Mouse (Mus musculus) liver (tissue): ENCODE results near the gene Irf5.

Experiments used
- DNase-seq: peaks from one replicate; pipeline ENCODE4 v3.0.0-alpha.2; 2020; ENCODE audit warnings: mixed read lengths

Gene Irf5

GRCm38 (mm10) chr6:29526281-29527251 is at the start of gene Irf5:
Gene Irf5 (plus strand): TSS chr6:29526625.
- DNase-seq: peak; percentile 19

DNA sequence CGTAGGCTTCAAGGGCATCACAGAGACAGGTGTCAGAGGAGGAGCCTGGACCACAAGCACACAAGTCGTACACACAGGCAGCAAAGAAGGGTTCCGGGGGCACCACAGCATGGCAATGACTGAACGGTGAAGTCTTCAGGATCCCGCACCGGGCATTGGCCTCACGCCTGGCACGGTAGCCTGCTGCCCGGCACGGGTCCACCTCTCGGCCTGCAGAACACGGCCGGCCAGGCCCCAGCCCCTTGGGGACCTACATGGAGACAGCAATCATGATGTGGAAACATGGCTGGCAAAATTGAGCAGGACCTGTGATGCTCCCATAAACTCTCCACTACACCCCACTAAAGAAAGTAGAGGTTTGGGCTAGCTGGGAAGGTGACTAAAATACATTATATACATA is 43.7 kb upstream of the Irf5 start:
- no peak for DNase-seq

GRCm38 (mm10) chr6:29484716-29485559 is 41.5 kb upstream of the Irf5 start:
- DNase-seq: peak; percentile 78

DNA sequence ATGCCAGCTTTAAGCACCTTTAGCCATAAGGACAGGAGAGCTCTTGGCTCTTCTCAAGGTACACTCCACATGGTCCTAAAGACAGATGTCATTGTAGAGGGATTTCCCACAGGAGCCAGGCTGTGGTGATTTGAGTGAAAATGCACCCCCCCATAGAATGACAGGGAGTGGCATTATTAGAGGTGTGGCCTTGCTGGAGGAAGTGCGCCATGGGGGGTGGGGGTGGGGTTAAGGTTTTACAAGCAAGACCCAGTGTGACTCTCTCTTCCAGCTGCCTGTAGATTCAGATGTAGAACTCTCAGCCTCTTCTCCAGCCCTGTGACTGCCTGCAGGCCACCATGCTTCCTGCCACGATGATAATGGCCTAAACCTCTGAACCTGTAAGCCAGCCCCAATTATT is 40.5 kb upstream of the Irf5 start:
- DNase-seq: no peak

DNA sequence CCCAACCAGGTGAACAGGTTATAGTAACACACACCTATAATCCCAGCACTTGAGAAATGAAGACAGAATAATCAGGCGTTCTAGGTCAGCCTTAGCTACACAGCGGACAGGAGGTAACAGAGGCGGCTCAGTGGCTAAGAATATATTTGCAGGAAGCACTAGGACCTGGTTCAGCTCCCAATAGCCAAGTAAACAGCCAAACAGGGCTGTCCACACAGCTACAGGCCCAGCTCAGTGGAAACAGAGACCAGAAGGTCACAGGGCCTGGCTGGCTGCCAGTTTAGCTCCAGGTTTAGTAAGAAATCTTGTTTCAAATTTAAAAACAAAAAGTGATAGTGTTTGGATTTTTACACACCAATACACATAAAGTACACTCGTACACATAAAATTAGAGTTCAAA is 32.3 kb upstream of the Irf5 start:
- DNase-seq: peak; percentile 50

DNA sequence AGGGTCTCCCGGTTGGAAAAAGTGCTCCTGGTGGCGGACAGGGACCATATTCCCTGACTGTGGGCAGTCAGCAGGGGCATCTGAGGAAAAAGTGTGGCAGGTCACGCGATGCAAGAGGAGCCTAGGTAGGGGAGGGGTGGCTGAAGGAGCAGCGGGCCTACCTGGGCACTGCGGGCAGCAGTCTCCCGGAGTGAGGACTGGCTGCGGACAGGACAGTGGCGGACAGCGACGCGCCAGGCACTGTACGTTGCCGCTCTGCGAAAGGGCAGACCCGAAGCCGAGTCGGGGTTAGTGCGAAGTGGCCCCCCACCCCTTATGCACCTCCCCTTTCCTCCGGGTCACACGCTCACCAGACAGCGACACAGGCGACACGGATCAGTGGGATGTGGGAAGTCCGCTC is 30.2 kb upstream of the Irf5 start:
- no peak for DNase-seq

- no peak for DNase-seq
These were observed 28.6 kb upstream of the Irf5 start for GRCm38 (mm10) chr6:29497791-29498190.

- DNase-seq: peak; percentile 51
These were observed 26.2 kb upstream of the Irf5 start for GRCm38 (mm10) chr6:29500177-29500576.

GRCm38 (mm10) chr6:29500810-29501209 is 25.6 kb upstream of the Irf5 start:
- peak; percentile 27 for DNase-seq

DNA sequence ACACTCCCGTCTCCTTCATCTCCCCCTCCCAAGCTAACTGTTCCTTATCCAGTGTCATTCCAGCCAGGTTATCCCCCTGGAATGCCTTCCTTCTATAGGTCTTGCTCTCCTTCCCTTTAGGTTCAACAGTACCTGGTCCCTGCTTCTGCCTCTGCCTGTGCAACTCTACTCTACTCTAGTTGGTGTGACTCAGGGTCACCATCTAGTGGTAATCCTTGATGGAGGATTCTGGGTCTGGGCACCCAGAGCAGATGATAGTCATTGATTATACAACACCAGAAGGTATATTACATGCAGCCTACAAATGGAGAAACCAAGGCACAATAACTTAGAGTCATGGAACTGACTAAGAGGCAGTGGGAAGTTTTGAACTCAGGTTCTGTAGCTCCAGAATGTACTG is 24.8 kb upstream of the Irf5 start:
- no peak for DNase-seq

- no peak for DNase-seq
These were observed 20.9 kb upstream of the Irf5 start for GRCm38 (mm10) chr6:29505493-29505892.

- no peak for DNase-seq
These were observed 19.6 kb upstream of the Irf5 start for GRCm38 (mm10) chr6:29506834-29507233.

DNA sequence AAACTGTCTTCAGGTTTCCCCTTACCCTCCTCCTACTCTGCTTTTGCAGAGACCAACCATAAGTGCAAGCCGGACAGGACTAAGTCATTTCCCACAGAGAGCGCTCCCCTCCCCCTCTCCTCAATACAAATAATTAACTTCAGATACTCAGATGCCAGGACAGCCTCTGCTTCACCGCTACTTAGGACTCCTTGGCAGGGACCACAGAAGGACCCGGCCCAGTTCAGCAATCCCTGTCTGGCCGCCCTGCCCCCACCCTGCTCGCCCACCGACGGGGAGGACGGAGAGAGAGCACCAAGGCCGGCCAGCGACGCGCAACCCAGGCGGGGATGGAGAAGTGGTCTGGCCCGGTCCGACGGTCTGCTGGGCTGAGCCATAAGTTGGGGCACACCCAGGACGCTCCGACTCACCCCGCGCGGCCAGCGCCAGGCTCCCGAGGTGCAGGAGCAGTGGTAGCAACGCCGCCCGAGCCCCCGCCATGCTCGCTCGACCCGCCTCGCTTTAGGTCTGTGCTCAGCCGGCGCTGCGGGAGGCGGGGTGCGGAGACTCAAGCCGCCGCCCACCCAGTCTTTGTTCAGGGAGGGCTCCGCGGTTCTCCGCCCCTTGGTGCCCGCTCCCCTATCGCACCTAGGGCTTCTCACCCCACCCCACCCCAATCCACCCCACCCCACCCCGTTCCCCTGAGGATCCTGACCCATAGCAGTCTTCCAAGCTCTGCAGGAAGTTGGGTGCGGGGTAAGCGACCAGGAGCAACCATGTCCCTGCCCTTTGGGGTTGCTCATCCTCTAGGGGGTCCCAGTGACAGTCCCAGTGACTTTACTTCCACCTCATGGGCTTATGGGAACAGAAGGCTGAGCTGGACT is 18.7 kb upstream of the Irf5 start, which contains the start of gene Kcp:
Gene Kcp, minus strand, starts transcription at position 506 of the 863 bp plus-strand sequence.
- DNase-seq: peak; percentile 24

DNA sequence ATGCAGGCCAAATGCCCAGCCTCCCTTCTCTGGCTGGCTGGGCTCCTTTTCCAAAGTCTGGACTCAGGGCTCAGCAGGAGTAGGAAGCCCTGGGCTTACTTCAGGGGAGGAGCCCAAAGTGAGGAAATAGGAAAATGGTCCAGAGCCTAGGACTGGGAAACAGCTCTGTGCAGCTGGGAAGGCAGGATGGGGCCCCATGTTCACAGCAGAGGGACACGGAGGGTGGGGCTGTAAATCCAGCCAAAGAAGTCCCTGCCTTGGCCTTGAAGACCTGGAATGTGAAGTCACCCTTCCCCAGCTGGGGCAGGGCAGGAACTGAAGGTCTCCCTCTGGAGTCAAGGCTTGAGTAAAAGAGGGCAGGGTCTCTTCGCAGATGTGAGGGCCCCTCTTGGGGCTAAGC is 17.3 kb upstream of the Irf5 start:
- no peak for DNase-seq

GRCm38 (mm10) chr6:29513284-29513683 is 13.1 kb upstream of the Irf5 start:
- DNase-seq: peak; percentile 54

DNA sequence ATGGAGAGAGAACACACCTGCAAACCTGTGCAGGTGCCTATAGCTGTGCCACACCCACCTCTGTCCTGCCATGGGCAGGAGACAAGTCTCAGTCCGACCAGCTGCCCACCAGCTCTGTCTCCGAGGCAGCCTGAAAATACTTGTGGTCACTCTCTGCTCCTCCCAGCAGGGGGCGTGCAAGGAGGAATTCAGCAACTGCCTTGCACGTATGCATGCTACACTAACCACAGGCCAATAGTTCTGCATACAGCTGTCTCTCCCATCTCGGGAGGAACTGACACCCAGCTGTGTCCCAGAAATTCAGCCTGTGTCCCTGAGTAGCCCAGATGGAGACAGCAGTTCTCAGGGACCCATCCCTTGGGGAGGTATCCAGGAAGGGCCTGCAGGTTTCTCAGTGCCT is 9.3 kb upstream of the Irf5 start:
- peak; percentile 74 for DNase-seq

- no peak for DNase-seq
These were observed 3.7 kb upstream of the Irf5 start for GRCm38 (mm10) chr6:29522626-29523300.

DNA sequence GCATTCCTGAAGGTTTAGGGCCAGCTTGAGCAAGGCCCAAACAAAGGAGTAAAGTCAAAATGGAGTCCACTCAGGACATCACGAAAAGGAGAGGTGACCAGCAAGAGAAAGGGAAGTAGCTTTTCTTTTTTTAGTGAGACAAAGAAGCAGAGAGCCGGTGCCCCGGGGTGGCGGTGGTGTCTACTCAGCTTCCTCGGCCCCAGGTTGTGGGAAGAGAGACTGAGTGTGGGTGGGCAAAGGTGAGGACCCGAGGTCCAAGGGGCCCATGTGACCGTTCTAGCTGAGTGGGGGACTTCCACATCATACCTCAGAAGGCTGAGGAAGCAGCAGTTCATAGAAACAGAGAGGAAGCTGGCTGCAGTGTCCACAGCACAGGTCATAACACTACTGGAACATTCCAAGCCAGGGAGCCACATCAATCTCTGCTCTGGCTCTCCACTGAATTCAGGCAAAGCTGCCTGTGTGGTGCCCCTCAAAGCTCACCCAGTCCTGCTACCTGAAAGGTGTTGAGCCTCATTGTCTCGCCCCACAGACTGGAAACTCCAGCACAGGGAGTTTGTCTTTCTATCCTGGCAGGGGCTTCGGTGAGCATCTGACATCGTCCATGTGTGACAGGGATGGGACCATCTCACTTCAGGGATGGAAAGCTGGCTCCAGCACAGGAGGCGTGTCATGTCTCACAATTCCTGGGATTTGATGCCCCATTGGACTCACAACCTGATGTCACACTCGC is 3.0 kb upstream of the Irf5 start:
- DNase-seq: no peak

GRCm38 (mm10) chr6:29524034-29524489 is 2.4 kb upstream of the Irf5 start:
- DNase-seq: no peak

GRCm38 (mm10) chr6:29525256-29525655 is 1.2 kb upstream of the Irf5 start:
- peak; percentile 40 for DNase-seq
